Mouse (Mus musculus): ENCODE measurements around the gene Lrrc32. TPM values are rescaled to one million over a fixed set of nuclear protein-coding genes. Genes with fewer than 3 reads are reported as not detected.
A peak's percentile ranks its signal among the peaks of the same experiment; 100 is the strongest.

The Lrrc32 gene
- polyA plus RNA-seq (2015; fragmentation: Nextera tagmentation; extraction: Ambion mirVana): 6.0 and 6.3 TPM in 2 replicates

DNA sequence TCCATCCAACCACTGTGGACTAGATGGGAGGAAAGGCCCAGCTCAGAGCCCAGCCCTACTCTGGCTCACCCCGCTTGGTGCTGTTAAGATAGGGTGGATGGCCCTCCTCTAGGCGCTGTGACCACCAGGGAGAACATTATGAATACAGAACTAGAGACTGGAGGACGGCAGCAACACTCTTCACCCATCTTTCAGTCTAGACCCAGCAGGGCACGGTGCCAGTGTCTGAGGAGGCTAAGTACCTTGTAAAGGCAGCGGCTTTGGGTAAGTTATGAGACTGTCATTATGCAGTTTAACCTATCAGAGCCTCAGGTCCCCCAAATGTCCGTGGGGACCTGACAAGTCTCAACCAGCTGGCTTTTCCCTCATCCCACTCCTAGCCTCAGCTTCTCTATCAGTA is at the start of gene Lrrc32:
TSS of gene Lrrc32 (plus strand) at position 153 of the 400 bp plus-strand sequence.
- peak within 1 kb of the TSS; percentile 66 for H3K9ac ChIP-seq (ENCODE audit: low read length)
- H3K4me3 ChIP-seq (ENCODE audit: low read length): peak within 1 kb of the TSS; percentile 62
- no peak within 1 kb of the TSS for H3K27ac ChIP-seq (ENCODE audit: low read length)
- no peaks in the 10 kb centered on the region for H3K9me3 ChIP-seq (ENCODE audit: control insufficient read depth, low read length)
- peaks cover 13% of the 10 kb centered on the region for H3K4me1 ChIP-seq (replicated peaks; ENCODE audit: control insufficient read depth, insufficient read depth, low read length)
- no peaks in the 10 kb centered on the region for H3K36me3 ChIP-seq (ENCODE audit: control insufficient read depth, insufficient read depth, low read length)
- no peaks in the 10 kb centered on the region for H3K27me3 ChIP-seq (ENCODE audit: control insufficient read depth, insufficient read depth, low read depth, low read length)
- peak; percentile 13; the same call in 1 of the 2 replicates for ATAC-seq (ENCODE audit: low read depth)
- H3K4me2 ChIP-seq (ENCODE audit: low read depth, low read length): peak within 1 kb of the TSS; percentile 93
- 41% methylated on average over 6 of the region's 6 CpGs for WGBS

DNA sequence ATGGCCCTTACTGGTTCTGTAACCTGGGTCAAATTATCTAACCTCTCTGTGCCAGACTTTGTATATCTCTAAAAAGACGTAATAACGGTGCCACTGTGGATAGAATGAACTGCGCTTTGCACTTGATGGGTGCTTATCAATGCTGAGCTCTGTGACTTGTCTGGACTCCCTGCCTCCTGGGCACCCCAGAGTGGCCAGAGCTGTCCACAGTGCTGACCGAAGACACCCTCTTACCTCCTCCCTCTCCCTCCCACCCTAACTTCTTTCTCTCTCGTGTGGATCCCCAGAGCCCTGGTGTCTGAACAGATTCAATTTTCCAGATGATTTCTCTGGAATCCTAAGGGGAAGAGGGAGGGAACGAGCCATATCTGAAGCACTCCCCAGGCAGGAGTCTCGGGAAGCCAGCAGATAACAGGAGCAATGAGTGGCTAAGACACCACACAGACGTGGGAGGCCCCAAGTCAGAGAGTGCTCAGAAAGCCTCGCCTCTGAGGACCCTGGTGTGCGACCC is 49.1 kb upstream of the Lrrc32 start, which contains the start of gene Gucy2d:
TSS of gene Gucy2d (plus strand) at position 461 of the 511 bp plus-strand sequence.
- Histone ChIP-seq H3K4me3 (ENCODE audit: low read length) (no peak within 1 kb of the TSS), H3K36me3 (ENCODE audit: control insufficient read depth, insufficient read depth, low read length) (no peaks in the 10 kb centered on the region), H3K4me2 (ENCODE audit: low read depth, low read length) (no peak within 1 kb of the TSS), H3K9ac (ENCODE audit: low read length) (no peak within 1 kb of the TSS), H3K27me3 (ENCODE audit: control insufficient read depth, insufficient read depth, low read depth, low read length) (no peaks in the 10 kb centered on the region), H3K9me3 (ENCODE audit: control insufficient read depth, low read length) (no peaks in the 10 kb centered on the region), H3K27ac (ENCODE audit: low read length) (no peak within 1 kb of the TSS), H3K4me1 (replicated peaks; ENCODE audit: control insufficient read depth, insufficient read depth, low read length) (no peaks in the 10 kb centered on the region)
- ATAC-seq (ENCODE audit: low read depth): no peak
- WGBS: 27% methylated on average over 10 of the region's 10 CpGs

DNA sequence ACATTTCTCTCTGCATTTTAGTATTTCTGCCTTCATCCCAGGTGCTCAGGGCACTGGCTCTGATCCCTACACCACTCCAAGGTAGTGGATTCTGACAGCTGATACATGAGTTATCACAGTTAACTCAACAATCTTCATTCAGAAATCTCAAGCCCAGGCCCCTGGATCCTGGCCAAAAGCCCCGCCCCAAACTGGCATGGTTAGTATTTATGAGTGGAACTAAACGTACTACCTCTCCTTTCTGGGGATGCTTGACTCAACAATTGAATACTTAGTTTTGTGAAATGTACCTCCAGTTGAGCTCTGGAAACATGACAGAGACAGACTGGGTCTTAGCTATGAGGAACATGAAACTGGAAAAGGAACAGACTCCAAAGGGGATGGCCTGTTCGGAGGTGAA is 42.2 kb upstream of the Lrrc32 start:
- Histone ChIP-seq H3K9ac (ENCODE audit: low read length) (no peak overlapping the region), H3K9me3 (ENCODE audit: control insufficient read depth, low read length) (no peaks in the 10 kb centered on the region), H3K27ac (ENCODE audit: low read length) (no peak overlapping the region), H3K4me2 (ENCODE audit: low read depth, low read length) (no peak overlapping the region), H3K27me3 (ENCODE audit: control insufficient read depth, insufficient read depth, low read depth, low read length) (no peaks in the 10 kb centered on the region), H3K4me3 (ENCODE audit: low read length) (no peak overlapping the region), H3K36me3 (ENCODE audit: control insufficient read depth, insufficient read depth, low read length) (no peaks in the 10 kb centered on the region), H3K4me1 (replicated peaks; ENCODE audit: control insufficient read depth, insufficient read depth, low read length) (no peaks in the 10 kb centered on the region)
- WGBS: 53% methylated on average over 3 of the region's 3 CpGs
- ATAC-seq (ENCODE audit: low read depth): no peak

DNA sequence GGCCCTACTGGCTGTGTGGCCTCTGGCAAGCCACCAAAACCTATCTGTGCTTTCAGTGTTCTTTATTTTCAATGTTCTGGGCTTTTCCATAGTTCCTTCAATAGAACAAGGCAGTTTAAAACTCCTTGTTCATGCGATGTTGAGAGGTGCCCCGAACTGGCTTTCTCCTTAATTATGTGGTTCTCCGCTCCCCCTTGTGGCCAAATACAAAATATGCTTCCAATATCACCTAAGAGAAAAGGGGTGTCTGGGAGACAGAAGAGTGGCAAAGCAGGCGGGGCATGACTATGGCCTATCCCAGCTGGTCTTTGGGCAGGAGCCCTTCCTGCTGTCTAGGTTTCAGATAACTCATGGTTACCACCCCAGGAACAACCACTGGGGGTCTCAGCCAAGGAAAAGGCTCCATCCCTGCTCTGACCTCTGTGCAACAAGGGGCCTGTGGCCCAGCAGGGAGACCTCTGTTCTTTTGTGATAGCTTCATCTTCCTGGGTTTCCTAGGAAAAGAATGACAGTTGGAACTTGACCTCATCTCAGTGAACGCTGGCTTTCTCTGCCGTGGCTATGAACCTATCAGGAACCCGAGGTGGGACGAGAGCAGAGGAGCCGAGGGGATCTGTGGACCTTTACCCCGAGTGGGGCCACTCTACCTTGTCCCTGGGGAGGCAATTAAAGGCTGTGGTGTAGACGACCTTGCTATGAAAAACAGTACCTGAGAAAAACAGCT is 41.3 kb upstream of the Lrrc32 start:
- Histone ChIP-seq H3K36me3 (ENCODE audit: control insufficient read depth, insufficient read depth, low read length) (no peaks in the 10 kb centered on the region), H3K9me3 (ENCODE audit: control insufficient read depth, low read length) (no peaks in the 10 kb centered on the region), H3K4me1 (replicated peaks; ENCODE audit: control insufficient read depth, insufficient read depth, low read length) (no peaks in the 10 kb centered on the region), H3K27me3 (ENCODE audit: control insufficient read depth, insufficient read depth, low read depth, low read length) (no peaks in the 10 kb centered on the region), H3K4me2 (ENCODE audit: low read depth, low read length) (no peak overlapping the region), H3K27ac (ENCODE audit: low read length) (no peak overlapping the region), H3K9ac (ENCODE audit: low read length) (no peak overlapping the region), H3K4me3 (ENCODE audit: low read length) (no peak overlapping the region)
- 58% methylated on average over 11 of the region's 11 CpGs for WGBS
- ATAC-seq (ENCODE audit: low read depth): 0 out of 2 replicates have a peak, but pooled peaks have one; percentile 12

DNA sequence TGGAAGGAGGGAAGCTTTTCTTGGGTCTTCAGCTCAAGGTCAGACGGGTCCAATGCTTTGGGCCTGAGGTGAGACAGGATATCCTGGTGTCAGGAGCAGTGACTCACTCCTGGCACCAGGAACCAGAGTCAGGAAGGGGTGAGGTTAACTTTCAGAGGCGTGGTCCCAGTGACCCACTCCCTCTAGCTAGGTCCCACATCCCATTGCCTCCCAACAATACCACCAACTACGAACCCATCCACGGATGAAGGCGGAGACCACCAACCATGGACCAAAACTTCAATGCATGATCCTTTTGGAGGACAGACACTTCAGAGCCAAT is 40.8 kb upstream of the Lrrc32 start:
- no peak overlapping the region for H3K9ac ChIP-seq (ENCODE audit: low read length)
- whole genome bisulfite sequencing: 80% methylated on average over 5 of the region's 5 CpGs
- H3K27me3 ChIP-seq (ENCODE audit: control insufficient read depth, insufficient read depth, low read depth, low read length): no peaks in the 10 kb centered on the region
- H3K36me3 ChIP-seq (ENCODE audit: control insufficient read depth, insufficient read depth, low read length): no peaks in the 10 kb centered on the region
- H3K4me1 ChIP-seq (replicated peaks; ENCODE audit: control insufficient read depth, insufficient read depth, low read length): no peaks in the 10 kb centered on the region
- no peak overlapping the region for H3K27ac ChIP-seq (ENCODE audit: low read length)
- H3K4me2 ChIP-seq (ENCODE audit: low read depth, low read length): no peak overlapping the region
- no peak for ATAC-seq (ENCODE audit: low read depth)
- no peak overlapping the region for H3K4me3 ChIP-seq (ENCODE audit: low read length)
- no peaks in the 10 kb centered on the region for H3K9me3 ChIP-seq (ENCODE audit: control insufficient read depth, low read length)

DNA sequence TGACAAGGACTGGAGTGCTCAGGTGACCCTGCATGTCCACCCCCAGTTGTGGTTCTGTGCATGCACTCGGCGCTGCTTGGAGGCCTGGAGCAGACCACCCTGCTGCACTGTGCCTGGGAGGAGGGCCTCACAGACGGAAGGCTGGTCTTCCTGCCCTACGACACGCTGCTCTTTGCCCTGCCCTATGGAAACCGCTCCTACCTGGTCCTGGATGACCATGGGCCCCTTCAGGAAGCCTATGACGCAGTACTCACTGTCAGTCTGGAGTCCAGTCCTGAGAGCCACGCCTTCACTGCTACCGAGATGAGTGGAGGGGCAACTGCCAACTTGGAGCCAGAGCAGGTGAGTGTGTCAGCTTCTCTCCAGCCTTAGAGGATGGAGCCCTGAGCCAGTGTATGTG is 39.4 kb upstream of the Lrrc32 start:
- Histone ChIP-seq H3K27ac (ENCODE audit: low read length) (no peak overlapping the region), H3K9ac (ENCODE audit: low read length) (no peak overlapping the region), H3K4me3 (ENCODE audit: low read length) (no peak overlapping the region), H3K27me3 (ENCODE audit: control insufficient read depth, insufficient read depth, low read depth, low read length) (no peaks in the 10 kb centered on the region), H3K9me3 (ENCODE audit: control insufficient read depth, low read length) (no peaks in the 10 kb centered on the region), H3K4me2 (ENCODE audit: low read depth, low read length) (no peak overlapping the region), H3K36me3 (ENCODE audit: control insufficient read depth, insufficient read depth, low read length) (no peaks in the 10 kb centered on the region), H3K4me1 (replicated peaks; ENCODE audit: control insufficient read depth, insufficient read depth, low read length) (no peaks in the 10 kb centered on the region)
- 71% methylated on average over 9 of the region's 9 CpGs for WGBS
- no peak for ATAC-seq (ENCODE audit: low read depth)

DNA sequence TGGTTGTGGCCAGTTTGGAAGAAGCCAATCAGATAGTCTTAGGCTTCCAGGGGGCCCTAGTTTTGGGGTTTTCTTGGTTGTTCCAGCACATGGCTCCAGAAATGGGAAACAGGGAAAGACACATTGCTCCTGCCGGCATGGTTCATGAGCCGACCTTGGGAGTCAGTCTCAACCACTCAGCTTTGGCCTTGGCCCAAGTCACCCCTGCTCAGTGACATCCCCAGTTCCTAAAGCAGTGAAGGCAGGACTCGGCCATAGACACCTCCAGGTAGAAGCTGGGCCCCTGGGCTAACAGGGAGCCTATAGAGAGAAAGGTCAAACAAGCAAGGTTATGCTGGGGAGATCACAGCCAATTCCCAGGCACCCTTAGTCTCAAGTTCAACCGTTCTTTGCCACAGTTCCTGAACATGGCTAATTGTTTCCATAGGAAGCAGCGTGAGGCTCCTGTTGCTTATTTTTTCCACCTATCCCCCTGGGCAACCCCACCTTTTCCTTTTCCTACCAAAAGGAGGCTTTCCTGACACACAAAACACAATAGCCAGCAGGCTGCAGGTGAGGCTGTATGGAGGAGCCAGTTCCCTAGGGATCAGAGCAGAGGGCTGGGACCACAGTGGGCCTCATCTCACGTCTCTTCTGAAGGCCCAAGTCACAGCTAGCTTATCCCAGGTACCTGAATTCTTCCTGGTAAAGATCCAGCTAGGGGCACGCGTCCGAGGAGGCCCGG is 34.5 kb upstream of the Lrrc32 start:
- Histone ChIP-seq H3K27ac (ENCODE audit: low read length) (no peak overlapping the region), H3K4me2 (ENCODE audit: low read depth, low read length) (no peak overlapping the region), H3K36me3 (ENCODE audit: control insufficient read depth, insufficient read depth, low read length) (no peaks in the 10 kb centered on the region), H3K4me1 (replicated peaks; ENCODE audit: control insufficient read depth, insufficient read depth, low read length) (no peaks in the 10 kb centered on the region), H3K4me3 (ENCODE audit: low read length) (no peak overlapping the region), H3K9ac (ENCODE audit: low read length) (no peak overlapping the region), H3K27me3 (ENCODE audit: control insufficient read depth, insufficient read depth, low read depth, low read length) (no peaks in the 10 kb centered on the region), H3K9me3 (ENCODE audit: control insufficient read depth, low read length) (no peaks in the 10 kb centered on the region)
- ATAC-seq (ENCODE audit: low read depth): no peak
- 64% methylated on average over 10 of the region's 10 CpGs for WGBS

DNA sequence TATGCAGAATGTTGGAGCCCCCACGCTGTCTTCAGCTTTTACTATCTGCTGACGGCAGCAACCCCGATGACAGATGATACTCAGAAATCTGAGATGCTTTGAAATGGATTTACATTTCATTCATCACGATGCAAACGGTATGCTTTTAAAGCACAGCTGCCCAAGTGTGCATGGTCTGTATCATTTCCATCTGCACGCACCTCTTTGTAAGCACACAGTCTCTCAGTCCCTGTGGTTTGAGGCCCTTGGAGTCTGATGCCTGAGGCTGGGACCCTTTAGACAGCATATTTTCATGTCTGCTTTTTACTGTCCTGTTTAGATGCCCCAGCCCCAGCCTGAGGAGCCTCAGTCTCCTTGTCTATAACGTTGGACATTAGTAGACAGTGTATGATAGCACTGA is 28.8 kb upstream of the Lrrc32 start:
- no peak overlapping the region for H3K4me3 ChIP-seq (ENCODE audit: low read length)
- H3K4me2 ChIP-seq (ENCODE audit: low read depth, low read length): no peak overlapping the region
- no peaks in the 10 kb centered on the region for H3K9me3 ChIP-seq (ENCODE audit: control insufficient read depth, low read length)
- H3K4me1 ChIP-seq (replicated peaks; ENCODE audit: control insufficient read depth, insufficient read depth, low read length): no peaks in the 10 kb centered on the region
- no peak for ATAC-seq (ENCODE audit: low read depth)
- no peaks in the 10 kb centered on the region for H3K36me3 ChIP-seq (ENCODE audit: control insufficient read depth, insufficient read depth, low read length)
- H3K27ac ChIP-seq (ENCODE audit: low read length): no peak overlapping the region
- 37% methylated on average over 7 of the region's 7 CpGs for whole genome bisulfite sequencing
- H3K9ac ChIP-seq (ENCODE audit: low read length): no peak overlapping the region
- H3K27me3 ChIP-seq (ENCODE audit: control insufficient read depth, insufficient read depth, low read depth, low read length): no peaks in the 10 kb centered on the region

DNA sequence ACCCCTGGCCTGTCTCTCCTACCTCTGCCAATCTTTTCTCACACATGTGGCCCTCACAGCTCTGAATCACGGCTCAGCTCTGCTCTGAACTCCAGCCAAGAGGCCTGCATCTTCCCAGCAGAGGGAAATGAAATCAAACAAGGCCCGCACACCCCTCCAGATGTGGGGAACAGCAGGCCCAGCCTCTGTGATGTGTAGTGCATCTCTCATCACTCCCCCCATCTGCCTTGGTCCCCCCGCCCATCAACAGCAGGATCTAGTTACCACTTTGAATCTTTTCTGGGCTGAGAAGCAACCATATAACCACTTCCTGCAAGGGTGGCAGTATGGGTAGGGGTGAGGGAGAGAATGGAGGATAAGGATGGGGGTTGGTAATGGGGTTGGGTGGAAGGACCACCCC is 20.0 kb upstream of the Lrrc32 start:
- ATAC-seq (ENCODE audit: low read depth): peak; percentile 36; the same call in 1 of the 2 replicates
- H3K4me1 ChIP-seq (replicated peaks; ENCODE audit: control insufficient read depth, insufficient read depth, low read length): no peaks in the 10 kb centered on the region
- no peaks in the 10 kb centered on the region for H3K36me3 ChIP-seq (ENCODE audit: control insufficient read depth, insufficient read depth, low read length)

More for the DNA sequence above, 20.0 kb upstream of the Lrrc32 start:
- no peak overlapping the region for H3K4me3 ChIP-seq (ENCODE audit: low read length)
- H3K4me2 ChIP-seq (ENCODE audit: low read depth, low read length): no peak overlapping the region
- H3K27me3 ChIP-seq (ENCODE audit: control insufficient read depth, insufficient read depth, low read depth, low read length): no peaks in the 10 kb centered on the region
- H3K9me3 ChIP-seq (ENCODE audit: control insufficient read depth, low read length): no peaks in the 10 kb centered on the region
- H3K27ac ChIP-seq (ENCODE audit: low read length): no peak overlapping the region
- 43% methylated on average over 3 of the region's 3 CpGs for WGBS
- H3K9ac ChIP-seq (ENCODE audit: low read length): no peak overlapping the region

All from lung, embryonic 16.5 days (tissue).